In the genomic region with DNA sequence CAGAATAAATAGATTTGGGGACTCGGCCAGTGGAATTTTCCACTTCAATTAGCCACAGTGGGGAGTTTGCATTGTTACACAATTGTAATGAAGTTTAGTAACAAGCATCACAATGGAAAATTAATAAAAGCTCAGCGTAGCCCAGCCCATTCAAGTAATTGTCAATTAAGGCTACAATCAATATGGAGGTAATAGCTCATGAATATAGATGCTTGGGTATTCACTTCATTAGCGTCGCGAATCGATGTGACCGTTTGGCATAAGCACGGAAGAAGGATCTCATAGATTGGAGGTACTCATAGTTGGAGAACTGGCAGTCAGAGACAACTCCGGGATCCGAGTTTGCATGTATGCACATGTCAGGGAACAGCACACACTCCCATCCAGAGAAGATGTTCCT, we compare ENCODE assay signal across 20 mouse cellular contexts.
DNase-seq lines count a peak whose midpoint lies in the region; ATAC-seq lines count a peak whose summit lies in the region.
"Had no signal": no experiment of that assay in that cellular context is flagged by ENCODE, and none has a peak within 500 bp of the region (broad histone marks: within the 10 kb centered on the region; RNA-seq: fewer than 3 reads in every experiment).

No protein-coding gene starts in this region.

- no peaks in the 10 kb centered on the region for H3K36me3 ChIP-seq in midbrain, embryonic 13.5 days
- no peaks in the 10 kb centered on the region for H3K36me3 ChIP-seq in midbrain, embryonic 16.5 days (ENCODE audit: control insufficient read depth, insufficient read depth, low read length)
- no peaks in the 10 kb centered on the region for H3K36me3 ChIP-seq in hindbrain, embryonic 13.5 days
- H3K36me3 ChIP-seq: embryonic facial prominence, embryonic 15.5 days; G1E; limb, embryonic 13.5 days had no signal

- DNase-seq in cerebellum, postnatal 10 days = peak; percentile 34 to 38
- no peak for DNase-seq in cerebellum, adult 9-10 months
- peak; percentile 88 for DNase-seq in retina, embryonic 14.5 days (ENCODE audit: low spot score)
- DNase-seq in adrenal gland, postnatal 36 days = no peak
- no peak for DNase-seq in frontal cortex, postnatal 14 days (ENCODE audit: low spot score in 2 of 2)
- DNase-seq: cerebellum, adult 11 months; cerebellum, postnatal 36 days; gastrocnemius, postnatal 25 days had no signal

- no peaks in the 10 kb centered on the region for H3K27me3 ChIP-seq in midbrain, embryonic 13.5 days
- no peaks in the 10 kb centered on the region for H3K27me3 ChIP-seq in midbrain, embryonic 16.5 days (ENCODE audit: control insufficient read depth, insufficient read depth, low read depth, low read length)
- 0 out of 2 replicates have a peak, but pooled peaks cover 8% of the 10 kb centered on the region for H3K27me3 ChIP-seq in hindbrain, embryonic 13.5 days
- H3K27me3 ChIP-seq: embryonic facial prominence, embryonic 15.5 days; limb, embryonic 13.5 days had no signal

- no peak overlapping the region for H3K27ac ChIP-seq in midbrain, embryonic 13.5 days
- no peak overlapping the region for H3K27ac ChIP-seq in midbrain, embryonic 16.5 days (ENCODE audit: low read length)
- H3K27ac ChIP-seq in hindbrain, embryonic 13.5 days = peak overlapping the region; percentile 55; the same call in 1 of the 2 replicates
- H3K27ac ChIP-seq: embryonic facial prominence, embryonic 15.5 days; kidney, postnatal 0 days; limb, embryonic 13.5 days; liver, embryonic 14.5 days had no signal

- H3K9ac ChIP-seq in midbrain, embryonic 13.5 days (replicated peaks) = no peak overlapping the region
- H3K9ac ChIP-seq in midbrain, embryonic 16.5 days (ENCODE audit: low read depth, low read length) = no peak overlapping the region
- no peak overlapping the region for H3K9ac ChIP-seq in hindbrain, embryonic 13.5 days
- H3K9ac ChIP-seq: embryonic facial prominence, embryonic 15.5 days; limb, embryonic 13.5 days; liver, embryonic 14.5 days had no signal

- no peak for ATAC-seq in midbrain, embryonic 13.5 days
- ATAC-seq in midbrain, embryonic 16.5 days = no peak
- ATAC-seq in hindbrain, embryonic 13.5 days (ENCODE audit: low FRiP score) = no peak
- ATAC-seq: CD4-positive, CD25-positive, alpha-beta regulatory T cell, adult 4 months; intestine, embryonic 16.5 days had no signal

- no peak overlapping the region for H3K4me3 ChIP-seq in midbrain, embryonic 13.5 days (replicated peaks)
- no peak overlapping the region for H3K4me3 ChIP-seq in midbrain, embryonic 16.5 days (ENCODE audit: low read depth, low read length)
- no peak overlapping the region for H3K4me3 ChIP-seq in hindbrain, embryonic 13.5 days
- H3K4me3 ChIP-seq: embryonic facial prominence, embryonic 15.5 days; limb, embryonic 13.5 days; myocyte had no signal

- H3K4me2 ChIP-seq in midbrain, embryonic 13.5 days (replicated peaks) = 0 out of 2 replicates have a peak overlapping the region, but pooled peaks have one; percentile 6
- H3K4me2 ChIP-seq in midbrain, embryonic 16.5 days (ENCODE audit: low read length) = no peak overlapping the region
- peak overlapping the region; percentile 21; the same call in 1 of the 2 replicates for H3K4me2 ChIP-seq in hindbrain, embryonic 13.5 days
- H3K4me2 ChIP-seq: embryonic facial prominence, embryonic 15.5 days; heart, embryonic 11.5 days; limb, embryonic 13.5 days had no signal

- 50% methylated on average over 10 of the region's 10 CpGs for WGBS in midbrain, embryonic 13.5 days
- WGBS in midbrain, embryonic 16.5 days = 38% methylated on average over 10 of the region's 10 CpGs
- 20% methylated on average over 10 of the region's 10 CpGs for WGBS in hindbrain, embryonic 13.5 days

- no peaks in the 10 kb centered on the region for H3K9me3 ChIP-seq in midbrain, embryonic 13.5 days
- H3K9me3 ChIP-seq in midbrain, embryonic 16.5 days (replicated peaks; ENCODE audit: control insufficient read depth, low read length, poor library complexity, severe bottlenecking) = no peaks in the 10 kb centered on the region
- no peaks in the 10 kb centered on the region for H3K9me3 ChIP-seq in hindbrain, embryonic 13.5 days
- H3K9me3 ChIP-seq: embryonic facial prominence, embryonic 15.5 days; limb, embryonic 13.5 days had no signal

- peaks cover 32% of the 10 kb centered on the region for H3K4me1 ChIP-seq in midbrain, embryonic 13.5 days (replicated peaks)
- H3K4me1 ChIP-seq in midbrain, embryonic 16.5 days (ENCODE audit: control insufficient read depth, insufficient read depth, low read length) = peaks cover 13% of the 10 kb centered on the region
- H3K4me1 ChIP-seq in hindbrain, embryonic 13.5 days (replicated peaks) = peaks cover 23% of the 10 kb centered on the region
- H3K4me1 ChIP-seq: embryonic facial prominence, embryonic 15.5 days had no signal

Comparison
In these comparisons a context has a peak if more than half of its experiments do, and no peak if none do; other contexts are left out.
1. DNase-seq: peak in cerebellum, postnatal 10 days (2 of 2) and retina, embryonic 14.5 days (single experiment); none in cerebellum, adult 9-10 months (single experiment), adrenal gland, postnatal 36 days (0 of 2) and frontal cortex, postnatal 14 days (0 of 2).